Mouse (Mus musculus) cortical plate, adult 2 months (tissue): ENCODE results near the gene Obsl1.

Experiments used
- CTCF ChIP-seq: fragments of 200-500 bp; IDR thresholded peaks from 2 replicates; pipeline ENCODE4 v1.5.1; 2011; ENCODE audit warnings: mild to moderate bottlenecking, control low read depth, low read length; ENCODE audit not compliant: insufficient read depth; ENCODE audit errors: extremely low read depth
- POLR2A ChIP-seq: fragments of 200-500 bp; IDR thresholded peaks from 2 replicates; pipeline ENCODE4 v1.6.1; 2011; ENCODE audit warnings: mild to moderate bottlenecking, low read length, control low read depth; ENCODE audit not compliant: insufficient read depth; ENCODE audit errors: extremely low read depth

GRCm38 (mm10) chr1:75444208-75444607 is 62.0 kb downstream of the Obsl1 start:
- no peak for TF ChIP-seq CTCF
- TF ChIP-seq POLR2A = no peak
